Mouse (Mus musculus) brown adipose tissue, adult 24 weeks (tissue): ENCODE results near the gene Ppp1r16b. TPM values are rescaled to one million over a fixed set of nuclear protein-coding genes. Genes with fewer than 3 reads are reported as not detected.

Experiments
- H3K27ac ChIP-seq: fragments of 200-500 bp; replicated peaks from 2 replicates; pipeline ENCODE4 v1.5.1; 2012; ENCODE audit warnings: low read depth, mild to moderate bottlenecking, low read length
- H3K4me1 ChIP-seq: fragments of 200-500 bp; 2 replicates; pipeline ENCODE4 v1.6.1; 2012; ENCODE audit warnings: low read length, mixed read lengths; ENCODE audit not compliant: control insufficient read depth, insufficient read depth, insufficient read length
- H3K4me3 ChIP-seq: fragments of 200-500 bp; 2 replicates; pipeline ENCODE4 v1.5.1; 2012; ENCODE audit warnings: low read depth, mild to moderate bottlenecking, low read length, moderate library complexity; ENCODE audit not compliant: insufficient read depth
- polyA plus RNA-seq: library from polyadenylated mRNA; stranded (reverse); fragments of >200 nt; gene quantifications from 2 replicates; pipeline ENCODE4 v1.2.4, GENCODE M21; 2012; ENCODE audit not compliant: missing spikeins, insufficient read depth, insufficient read length

The Ppp1r16b gene
- polyA plus RNA-seq, 1 experiment = 1.1 TPM

DNA sequence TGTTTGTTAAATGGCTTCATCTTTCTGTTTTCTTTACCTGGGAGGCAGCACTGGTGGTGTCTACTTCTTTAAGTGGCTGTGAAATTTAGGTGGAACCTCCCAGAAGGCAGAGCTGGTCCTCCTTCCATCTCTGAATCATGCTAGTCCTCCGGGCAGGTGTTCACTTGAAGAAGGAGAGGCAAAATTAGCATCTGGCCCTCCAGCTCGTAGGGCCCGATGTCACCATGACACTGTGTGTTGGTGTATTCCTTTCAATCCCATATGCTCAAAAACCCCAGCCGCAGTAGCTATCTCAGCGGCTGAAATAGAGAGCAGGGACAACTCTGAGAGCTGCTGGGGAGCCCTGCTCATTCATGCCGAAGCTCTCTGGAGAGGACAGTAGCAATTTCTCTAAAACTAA, 27.0 kb downstream of the Ppp1r16b start:
- H3K4me3 ChIP-seq = no peak overlapping the region
- H3K27ac ChIP-seq = no peak overlapping the region
- H3K4me1 ChIP-seq = peaks cover 34% of the 10 kb centered on the region

DNA sequence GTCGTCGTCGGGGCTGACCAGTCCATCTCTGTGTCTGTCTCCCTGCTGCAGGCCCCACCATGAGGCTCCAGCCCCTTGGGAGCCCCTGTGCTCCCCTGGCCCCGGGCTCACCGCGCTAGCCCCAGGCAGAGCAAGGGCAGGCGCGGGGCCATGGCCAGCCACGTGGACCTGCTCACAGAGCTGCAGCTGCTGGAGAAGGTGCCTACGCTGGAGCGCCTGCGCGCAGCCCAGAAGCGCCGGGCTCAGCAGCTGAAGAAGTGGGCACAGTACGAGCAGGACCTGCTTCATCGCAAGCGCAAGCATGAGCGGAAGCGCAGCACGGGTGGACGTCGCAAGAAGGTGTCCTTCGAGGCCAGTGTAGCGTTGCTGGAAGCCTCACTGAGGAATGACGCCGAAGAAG, 30.6 kb downstream of the Ppp1r16b start:
- Histone ChIP-seq H3K4me1 (peaks cover 16% of the 10 kb centered on the region), H3K4me3 (no peak overlapping the region), H3K27ac (peak overlapping the region; percentile 4)

DNA sequence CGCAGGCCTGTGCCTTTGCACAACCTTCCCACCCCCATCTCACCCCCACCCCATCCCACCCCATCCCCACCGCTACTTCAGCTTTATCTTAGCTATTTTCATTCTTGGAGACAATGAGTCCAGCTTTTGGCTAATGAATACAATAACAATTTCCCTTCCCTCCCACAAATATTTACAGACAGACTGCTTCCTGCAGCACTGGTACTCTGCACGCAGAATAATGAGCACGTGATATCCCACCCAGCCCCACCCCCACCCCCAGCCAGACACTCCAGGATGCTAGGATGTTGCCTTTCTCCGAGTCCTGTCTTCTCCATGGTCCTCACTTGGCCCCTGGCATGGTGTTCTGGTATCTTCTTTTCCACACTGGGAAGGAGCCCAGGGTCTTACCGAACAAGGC, 31.3 kb downstream of the Ppp1r16b start:
- Histone ChIP-seq H3K4me3 (no peak overlapping the region), H3K4me1 (peaks cover 14% of the 10 kb centered on the region), H3K27ac (peak overlapping the region; percentile 55; the same call in 1 of the 2 replicates)

DNA sequence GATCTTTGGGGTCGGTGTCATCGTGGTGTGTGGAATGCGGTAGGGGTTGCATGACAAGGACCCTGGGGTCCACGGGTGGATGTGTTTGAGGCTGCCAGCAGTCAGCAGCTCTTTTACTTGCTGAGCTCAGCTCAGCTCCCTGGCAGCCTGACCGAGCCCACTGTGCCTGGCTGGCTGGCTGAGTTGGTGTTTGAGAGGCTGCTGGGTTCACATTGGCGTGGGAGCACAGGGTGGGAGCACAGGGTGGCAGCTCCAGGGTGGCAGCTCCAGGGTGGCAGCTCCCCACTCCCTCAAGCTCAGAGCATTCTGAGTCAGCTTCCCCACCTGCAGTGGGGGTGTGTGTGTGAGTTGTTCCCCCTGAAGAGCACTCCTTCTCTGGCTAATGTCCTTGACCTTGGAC, 34.7 kb downstream of the Ppp1r16b start:
- Histone ChIP-seq H3K27ac (no peak overlapping the region), H3K4me1 (peaks cover 16% of the 10 kb centered on the region), H3K4me3 (no peak overlapping the region)

DNA sequence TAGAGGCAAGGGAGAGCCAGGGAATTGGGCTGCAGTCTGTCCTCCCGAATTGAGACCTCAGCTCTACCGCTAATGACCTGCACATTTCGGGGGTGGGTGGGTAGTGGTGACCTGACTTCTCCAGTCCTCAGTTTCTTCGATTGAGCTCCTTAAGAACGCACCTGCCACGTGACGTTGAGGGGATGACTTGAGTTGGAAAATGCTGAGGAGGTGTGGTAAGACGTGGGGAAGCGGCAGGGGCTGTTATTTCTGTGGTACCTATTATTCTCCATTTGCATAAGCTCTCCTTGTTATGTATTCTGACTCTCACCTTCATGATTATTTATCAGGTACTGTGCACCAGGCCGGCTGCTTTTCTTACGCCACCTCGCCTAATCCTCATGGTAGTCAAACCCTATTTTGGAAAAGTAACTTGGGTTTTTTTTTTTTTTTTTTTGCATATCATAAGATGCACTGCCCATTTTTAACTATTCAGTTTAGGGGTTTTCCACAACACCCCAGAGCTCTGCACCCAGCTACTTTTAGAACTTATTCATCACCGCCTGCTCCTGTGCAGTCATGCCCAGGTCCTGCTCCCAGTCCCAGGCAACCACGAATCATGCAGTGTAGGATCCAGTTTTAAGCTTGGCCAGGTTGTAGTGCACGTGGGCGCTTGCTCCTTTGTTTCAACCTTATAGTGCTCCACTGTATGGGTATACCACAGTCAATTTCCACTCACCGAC, 35.5 kb downstream of the Ppp1r16b start:
- H3K4me3 ChIP-seq = no peak overlapping the region
- H3K27ac ChIP-seq = no peak overlapping the region

DNA sequence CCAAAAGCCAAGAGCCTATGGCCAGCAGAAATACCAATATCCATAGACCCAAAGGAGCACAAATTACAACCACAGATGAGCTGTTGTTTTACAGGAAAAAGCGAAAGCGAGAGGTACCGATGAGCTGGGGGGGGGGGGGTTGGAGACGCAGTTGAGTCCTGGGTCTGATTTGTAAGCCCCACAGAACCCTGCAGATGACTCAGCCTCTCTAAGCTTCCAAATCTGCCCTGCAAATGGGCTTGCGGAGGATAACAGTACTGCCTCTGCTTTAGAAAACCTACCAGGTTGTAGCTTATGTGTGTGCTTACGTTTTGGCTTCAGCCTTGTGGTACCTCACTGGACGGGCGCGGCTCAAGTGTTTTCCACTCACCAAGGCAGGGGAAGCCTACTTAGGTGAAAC, 36.3 kb downstream of the Ppp1r16b start:
- Histone ChIP-seq H3K4me1 (peaks cover 11% of the 10 kb centered on the region; the same call in 1 of the 2 replicates), H3K27ac (peak overlapping the region; percentile 65), H3K4me3 (no peak overlapping the region)

More for the DNA sequence above, 35.5 kb downstream of the Ppp1r16b start:
- peaks cover 15% of the 10 kb centered on the region for H3K4me1 ChIP-seq

DNA sequence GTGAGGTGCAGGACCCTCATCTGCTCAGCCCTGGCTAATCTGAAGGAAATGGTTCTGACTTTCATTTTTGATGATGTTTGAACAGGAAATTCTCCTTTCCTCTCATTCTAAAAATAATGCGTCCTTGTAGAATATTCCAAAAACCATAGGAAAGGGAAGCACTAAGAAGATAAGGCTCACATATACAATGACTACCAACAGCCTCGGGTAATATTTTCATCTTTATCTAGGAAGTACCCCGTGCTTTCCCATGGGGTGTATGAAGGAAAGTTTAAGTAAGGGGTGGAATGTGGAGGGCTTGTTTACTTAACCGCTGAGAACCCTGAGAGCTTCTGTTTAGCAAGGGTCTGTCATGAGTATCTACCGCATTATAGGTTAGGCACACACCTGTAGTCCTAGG, 37.0 kb downstream of the Ppp1r16b start:
- Histone ChIP-seq H3K4me3 (no peak overlapping the region), H3K4me1 (peaks cover 8% of the 10 kb centered on the region; the same call in 1 of the 2 replicates), H3K27ac (peak overlapping the region; percentile 79)

DNA sequence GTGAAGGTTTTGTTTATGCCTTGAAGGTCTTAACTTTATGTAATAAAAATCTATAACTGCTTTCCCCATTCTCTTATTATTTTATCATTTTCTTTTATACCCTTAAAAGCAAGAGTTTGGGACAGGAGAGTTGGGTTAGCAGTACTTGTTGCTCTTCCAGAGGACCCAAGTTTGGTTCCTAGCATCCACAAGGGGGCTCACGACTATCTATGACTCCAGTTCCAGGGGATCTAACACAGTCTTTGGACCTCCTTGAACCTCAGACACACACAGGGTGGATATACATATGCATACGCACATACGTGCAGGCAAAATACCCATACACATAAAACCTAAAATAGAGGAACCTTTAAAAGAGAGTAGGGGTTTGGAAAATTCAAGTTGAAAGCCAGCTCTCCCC, 39.5 kb downstream of the Ppp1r16b start:
- peaks cover 8% of the 10 kb centered on the region; the same call in 1 of the 2 replicates for H3K4me1 ChIP-seq
- no peak overlapping the region for H3K4me3 ChIP-seq
- H3K27ac ChIP-seq = no peak overlapping the region

DNA sequence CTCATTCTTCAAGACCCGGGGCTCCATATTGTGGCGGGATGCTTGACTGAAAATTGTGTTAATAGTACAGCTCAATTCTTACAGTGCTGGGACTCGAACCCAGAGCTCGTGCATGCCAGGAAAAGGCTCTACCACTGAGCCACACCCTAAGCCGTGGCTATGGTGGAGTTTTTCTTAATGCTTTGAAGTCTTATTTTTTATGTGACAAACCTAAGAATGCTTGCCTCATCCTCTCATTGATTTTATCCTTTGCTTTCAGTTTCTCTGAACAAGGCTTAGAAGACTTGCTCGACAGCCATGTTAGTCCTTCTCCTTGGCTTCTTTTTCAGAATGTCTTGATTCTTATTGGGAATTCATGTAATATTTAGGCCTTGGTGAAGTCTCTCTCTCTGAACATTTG, 40.3 kb downstream of the Ppp1r16b start:
- Histone ChIP-seq H3K4me3 (no peak overlapping the region), H3K4me1 (peaks cover 8% of the 10 kb centered on the region; the same call in 1 of the 2 replicates), H3K27ac (no peak overlapping the region)

DNA sequence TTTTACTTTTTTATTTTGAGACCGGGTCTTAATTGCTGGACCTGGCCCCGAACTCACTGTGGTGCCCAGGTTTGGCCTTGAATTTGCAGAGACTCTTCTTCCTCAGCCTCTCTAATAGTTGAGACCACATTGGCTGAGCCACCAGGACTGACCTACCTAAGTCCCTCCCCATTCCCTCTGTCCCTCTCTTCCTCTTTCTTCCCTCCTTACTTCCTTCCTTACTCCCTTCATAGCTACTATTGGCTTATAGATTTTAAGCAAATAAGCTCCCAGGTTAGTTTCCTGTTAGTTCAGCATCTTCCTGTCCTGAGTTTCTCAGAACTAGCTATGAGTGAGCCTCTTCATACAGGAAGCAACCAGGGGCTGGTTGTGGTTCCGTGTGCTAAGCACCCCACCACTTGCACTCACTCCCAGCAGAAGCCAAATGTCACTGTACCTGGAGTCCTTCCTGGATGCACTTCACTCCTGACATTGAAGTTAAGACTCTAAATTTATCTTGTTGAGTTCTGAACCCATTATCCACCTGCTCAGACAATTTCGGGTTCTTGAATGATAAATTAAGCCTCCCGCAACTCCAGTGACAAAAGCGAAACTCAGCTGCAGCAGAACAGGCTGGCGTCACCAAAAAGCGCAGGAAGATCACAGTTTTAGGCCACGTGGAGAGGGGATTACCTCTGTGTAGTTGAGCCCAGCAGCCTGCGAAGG, 41.7 kb downstream of the Ppp1r16b start:
- Histone ChIP-seq H3K27ac (no peak overlapping the region), H3K4me3 (no peak overlapping the region), H3K4me1 (peaks cover 8% of the 10 kb centered on the region; the same call in 1 of the 2 replicates)

DNA sequence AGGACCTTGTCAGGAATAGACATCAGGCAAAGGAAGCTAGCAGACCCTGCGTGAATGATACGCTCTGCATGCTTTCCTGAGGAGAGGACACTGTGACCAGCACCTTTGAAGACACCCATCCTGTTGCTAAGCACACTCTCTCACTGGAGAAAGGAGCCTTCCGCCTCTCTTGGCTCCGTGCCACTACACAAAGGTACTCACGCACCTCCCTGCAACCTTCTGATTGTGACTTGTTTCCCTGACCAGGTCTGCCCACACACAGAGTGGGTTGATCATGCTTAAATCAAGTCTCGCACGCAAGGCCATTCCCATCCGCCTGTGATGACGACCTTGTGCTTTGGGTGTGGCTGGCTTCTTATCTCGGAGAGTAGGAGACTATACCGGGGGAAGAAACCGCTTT, 42.9 kb downstream of the Ppp1r16b start:
- Histone ChIP-seq H3K4me1 (0 out of 2 replicates have a peak, but pooled peaks cover under 1% of the 10 kb centered on the region), H3K4me3 (no peak overlapping the region), H3K27ac (no peak overlapping the region)

DNA sequence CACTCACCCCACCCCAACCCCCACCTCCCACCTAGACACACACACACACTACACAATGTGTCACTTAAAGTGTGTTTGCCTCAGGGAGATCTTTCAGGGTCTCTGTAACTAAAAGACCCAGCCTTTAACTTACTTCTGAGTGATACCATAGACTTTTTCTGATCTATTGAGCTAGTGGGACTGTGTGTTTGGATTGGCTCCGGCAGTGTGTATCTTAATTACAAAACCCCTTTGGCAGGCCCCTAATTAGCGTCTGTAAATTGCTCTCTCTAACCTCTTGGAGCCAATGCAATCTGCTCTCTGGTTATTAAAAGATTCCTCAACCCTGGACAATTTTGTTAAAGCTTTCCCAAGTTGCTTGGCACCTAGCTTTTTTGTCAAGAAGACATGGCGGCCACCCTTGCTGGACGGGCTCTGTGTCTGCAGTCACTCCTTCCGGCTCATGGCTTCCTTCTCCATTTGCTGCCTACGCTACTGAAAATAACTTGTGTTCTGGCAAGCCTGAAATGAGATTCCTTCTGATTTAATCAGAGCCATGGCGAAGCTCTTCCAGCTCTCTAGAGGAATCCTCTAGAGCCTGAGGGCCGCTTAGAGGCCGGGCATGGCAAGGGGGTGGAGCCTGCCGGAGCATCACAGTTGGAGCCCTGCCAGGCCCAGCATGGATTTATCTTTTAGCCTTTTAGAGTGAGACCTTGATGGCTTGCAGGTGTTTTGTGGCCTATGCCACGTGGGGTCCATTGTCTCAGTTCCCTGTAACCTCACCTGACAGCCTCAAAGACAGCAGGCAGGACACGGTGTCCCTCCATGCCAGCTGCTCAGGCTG, 46.9 kb downstream of the Ppp1r16b start:
- H3K4me1 ChIP-seq = no peaks in the 10 kb centered on the region
- no peak overlapping the region for H3K4me3 ChIP-seq
- no peak overlapping the region for H3K27ac ChIP-seq

DNA sequence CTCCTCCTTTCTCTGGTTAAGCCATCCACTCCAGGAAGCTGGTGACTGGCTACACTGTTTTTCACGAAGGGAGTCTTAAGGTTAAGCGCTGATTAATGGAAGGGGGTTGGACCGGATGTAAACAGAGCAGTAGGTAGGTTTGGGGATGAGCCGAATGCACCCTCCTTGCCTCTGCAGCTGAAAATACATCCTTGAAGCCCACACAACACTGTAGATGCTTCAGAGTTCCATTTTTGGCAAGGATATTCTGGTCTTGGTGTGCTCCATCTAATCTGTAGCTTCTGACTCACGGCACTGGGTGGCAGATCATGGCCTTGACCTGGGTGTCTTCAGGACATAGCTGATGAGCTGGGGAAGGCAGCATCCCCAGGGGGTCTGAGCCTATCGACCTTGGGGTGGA, 49.6 kb downstream of the Ppp1r16b start:
- H3K4me3 ChIP-seq = no peak overlapping the region
- peaks cover 11% of the 10 kb centered on the region; the same call in 1 of the 2 replicates for H3K4me1 ChIP-seq
- no peak overlapping the region for H3K27ac ChIP-seq

DNA sequence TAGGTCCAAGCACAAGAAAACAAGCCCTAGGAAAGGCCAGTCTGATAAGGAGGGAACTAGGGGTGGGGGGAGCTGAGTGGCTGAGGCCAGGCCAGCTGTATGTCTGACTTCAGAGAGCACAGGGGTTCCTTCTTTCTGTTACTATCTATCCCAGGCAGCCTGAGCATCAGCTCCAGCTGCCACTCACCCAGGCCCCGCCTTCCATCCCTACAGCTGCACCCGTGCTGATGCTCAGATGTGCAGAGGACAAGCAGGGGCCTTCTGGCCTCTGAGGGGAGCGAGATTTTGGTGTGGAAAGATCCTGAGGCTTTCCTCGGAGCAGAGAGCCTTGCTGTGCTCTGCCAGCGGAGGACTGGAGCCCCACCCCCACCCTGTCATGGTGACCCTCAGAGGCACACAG, 50.9 kb downstream of the Ppp1r16b start:
- Histone ChIP-seq H3K4me1 (peaks cover 16% of the 10 kb centered on the region), H3K27ac (no peak overlapping the region), H3K4me3 (no peak overlapping the region)
